Mouse (Mus musculus) megakaryocyte, embryonic 14.5 days (primary cell): Measurements from ENCODE around the gene Ism2.

Experiments
- FLI1 ChIP-seq: IDR thresholded peaks from 2 replicates; pipeline ENCODE4 v1.6.1; 2012; ENCODE audit warnings: low read length, inconsistent platforms, mixed read lengths
- GATA1 ChIP-seq: IDR thresholded peaks from 3 replicates; pipeline ENCODE4 v1.6.1; 2012; ENCODE audit warnings: mixed read lengths, low read length, inconsistent platforms, borderline replicate concordance

DNA sequence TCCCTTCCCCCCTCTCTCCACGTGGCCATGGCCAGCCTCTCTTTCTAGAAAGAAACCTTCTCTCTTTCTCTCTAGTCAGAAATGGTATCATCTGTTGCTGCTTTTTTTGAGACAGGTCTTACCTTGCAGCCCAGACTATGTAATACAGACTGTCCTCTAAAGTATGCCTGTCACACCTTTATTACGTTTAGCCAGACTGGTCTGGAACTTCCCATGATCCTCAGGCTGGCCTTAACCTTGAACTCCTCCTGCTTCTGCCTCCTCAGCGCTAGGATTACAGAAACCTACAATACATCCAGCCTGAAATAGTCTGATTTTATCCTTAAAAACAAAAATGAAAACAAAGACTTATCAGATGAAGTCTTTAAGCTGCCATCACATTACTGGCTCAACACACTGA lies 19.7 kb upstream of the Ism2 start:
- TF ChIP-seq FLI1 = no peak
- no peak for TF ChIP-seq GATA1
